Mouse (Mus musculus) liver, postnatal 0 days (tissue): ENCODE results near the gene Rcn1. TPM values are rescaled to one million over a fixed set of nuclear protein-coding genes. Genes with fewer than 3 reads are reported as not detected.
A peak's percentile ranks its signal among the peaks of the same experiment; 100 is the strongest.

Experiments
- ATAC-seq: fragments of 200-750 bp; cut with Nextera tagmentation; 2 replicates; pipeline ENCODE4 v1.8.0; 2017; ENCODE audit warnings: mild to moderate bottlenecking, moderate library complexity
- DNase-seq: peaks from one replicate; pipeline ENCODE4 v3.0.0-alpha.2; 2016
- H3K27ac ChIP-seq: fragments of 300-500 bp; sonication (generic); 2 replicates; pipeline ENCODE4 v1.5.1; 2014; ENCODE audit warnings: antibody characterized with exemption, moderate library complexity, mild to moderate bottlenecking, low read depth
- H3K27me3 ChIP-seq: fragments of 300-500 bp; sonication (generic); 2 replicates; pipeline ENCODE4 v1.6.1; 2014; ENCODE audit warnings: low read length, control low read depth, mixed read lengths; ENCODE audit not compliant: insufficient read depth
- H3K36me3 ChIP-seq: fragments of 300-500 bp; sonication (generic); replicated peaks from 2 replicates; pipeline ENCODE4 v1.6.1; 2014; ENCODE audit warnings: mild to moderate bottlenecking, control low read depth, low read length, moderate library complexity, mixed read lengths; ENCODE audit not compliant: insufficient read depth
- H3K4me1 ChIP-seq: fragments of 300-500 bp; sonication (generic); 2 replicates; pipeline ENCODE4 v1.6.1; 2014; ENCODE audit warnings: antibody characterized with exemption, mild to moderate bottlenecking, control low read depth; ENCODE audit not compliant: insufficient read depth
- H3K4me2 ChIP-seq: fragments of 300-500 bp; sonication (generic); 2 replicates; pipeline ENCODE4 v1.6.1; 2014; ENCODE audit warnings: low read depth, mild to moderate bottlenecking, low read length, moderate library complexity, mixed read lengths
- H3K4me3 ChIP-seq: fragments of 300-500 bp; sonication (generic); 2 replicates; pipeline ENCODE4 v1.5.1; 2014; ENCODE audit warnings: low read depth, low read length
- H3K9ac ChIP-seq: fragments of 300-500 bp; sonication (generic); replicated peaks from 2 replicates; pipeline ENCODE4 v1.6.1; 2014; ENCODE audit warnings: mild to moderate bottlenecking, moderate library complexity
- H3K9me3 ChIP-seq: fragments of 300-500 bp; sonication (generic); 2 replicates; pipeline ENCODE4 v1.6.1; 2016; ENCODE audit warnings: mild to moderate bottlenecking, control low read depth, low read length, mixed read lengths
- CTCF ChIP-seq: sonication (generic); IDR thresholded peaks from 2 replicates; pipeline ENCODE4 v1.5.1; 2016; ENCODE audit warnings: antibody characterized with exemption, low read depth
- EP300 ChIP-seq: IDR thresholded peaks from 2 replicates; pipeline ENCODE4 v1.6.1; 2016; ENCODE audit warnings: antibody characterized with exemption, low read depth, mild to moderate bottlenecking
- WGBS: fragments of 180-500 bp; shearing (Covaris S2); extraction: QIAGEN DNeasy Blood & Tissue Kit; methylation state at CpG from one replicate; pipeline ENCODE4 v1.1.7; 2014; ENCODE audit not compliant: insufficient replicate concordance; 5-methylcytosine and 5-hydroxymethylcytosine counted together
- polyA plus RNA-seq: library from polyadenylated mRNA; unstranded; fragments of >200 nt; fragmentation: Nextera tagmentation; extraction: Ambion mirVana; gene quantifications from 2 replicates; pipeline ENCODE4 v1.2.1, GENCODE M21; 2015

The Rcn1 gene
- polyA plus RNA-seq, 1 experiment from 2014 or later: 8.6 TPM

DNA sequence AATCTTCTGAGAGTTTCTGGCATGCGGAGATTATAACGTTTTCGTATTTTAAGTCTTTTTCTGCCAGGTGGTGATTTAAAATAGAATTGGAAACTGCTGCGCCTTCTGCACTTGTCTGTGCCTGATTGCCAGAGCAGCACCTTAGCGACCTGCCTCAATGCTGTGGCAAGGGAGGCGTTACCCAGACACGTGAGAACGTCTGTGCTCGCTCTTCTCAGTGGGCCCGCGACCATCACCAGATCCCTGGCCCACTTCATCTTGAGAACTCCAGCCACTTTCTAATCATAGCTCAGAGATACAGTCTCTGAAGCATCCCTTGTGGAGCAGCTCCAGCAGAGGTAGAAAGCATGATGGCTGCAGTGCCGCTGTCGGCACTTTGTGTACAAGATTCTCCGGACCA is 28.4 kb downstream of the Rcn1 start:
- H3K27ac ChIP-seq: no peak overlapping the region
- H3K9ac ChIP-seq: no peak overlapping the region
- H3K4me3 ChIP-seq: no peak overlapping the region
- 40% methylated on average over 14 of the region's 14 CpGs for WGBS
- no peak for TF ChIP-seq CTCF
- TF ChIP-seq EP300: no peak
- no peaks in the 10 kb centered on the region for H3K27me3 ChIP-seq
- H3K4me2 ChIP-seq: no peak overlapping the region
- no peaks in the 10 kb centered on the region for H3K4me1 ChIP-seq
- no peaks in the 10 kb centered on the region for H3K9me3 ChIP-seq
- DNase-seq (no peak), ATAC-seq (no peak)
- H3K36me3 ChIP-seq: no peaks in the 10 kb centered on the region

DNA sequence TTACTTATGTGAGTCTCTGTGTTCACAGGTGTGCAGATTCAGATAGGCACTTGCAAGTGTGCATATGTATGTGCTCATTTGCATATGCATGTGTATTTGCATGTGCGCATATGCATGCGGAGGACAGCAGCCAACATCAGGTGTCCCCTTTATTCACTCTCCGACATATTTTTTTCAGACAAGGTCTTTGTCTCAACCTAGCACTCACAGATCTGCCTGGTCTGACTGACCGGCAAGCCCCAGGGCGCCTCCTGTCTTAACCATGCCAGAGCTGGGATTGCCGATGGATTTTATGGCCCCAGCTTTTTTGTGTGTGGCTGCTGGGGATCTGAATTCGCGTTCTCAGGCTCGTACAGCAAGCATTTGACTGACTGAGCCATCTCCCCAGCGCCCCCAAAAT is 28.9 kb downstream of the Rcn1 start:
- no peak overlapping the region for H3K27ac ChIP-seq
- DNase-seq (no peak), ATAC-seq (no peak)
- H3K4me1 ChIP-seq: no peaks in the 10 kb centered on the region
- H3K27me3 ChIP-seq: no peaks in the 10 kb centered on the region
- H3K36me3 ChIP-seq: no peaks in the 10 kb centered on the region
- H3K9ac ChIP-seq: no peak overlapping the region
- TF ChIP-seq EP300: no peak
- TF ChIP-seq CTCF: no peak
- H3K4me3 ChIP-seq: no peak overlapping the region
- no peak overlapping the region for H3K4me2 ChIP-seq
- WGBS: 26% methylated on average over 10 of the region's 10 CpGs
- H3K9me3 ChIP-seq: no peaks in the 10 kb centered on the region

DNA sequence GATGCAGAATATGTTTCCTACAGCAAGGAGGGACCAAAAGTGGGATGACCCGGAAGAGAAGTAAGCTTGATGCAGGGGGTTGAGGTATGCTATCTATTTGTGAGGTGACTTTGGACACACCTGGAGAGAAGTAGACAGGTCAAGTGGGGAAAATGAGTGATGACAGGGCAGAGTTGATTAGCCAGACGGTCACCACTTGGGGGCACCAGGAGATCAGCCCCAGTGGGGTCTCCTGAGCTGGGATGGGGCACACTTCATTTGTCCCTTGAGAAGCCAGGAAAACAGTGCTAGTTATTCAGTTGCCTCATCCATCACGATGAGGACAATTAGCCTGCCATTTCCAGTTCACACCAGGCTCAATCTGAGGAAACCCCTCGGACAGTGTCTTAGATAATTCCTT is 31.5 kb downstream of the Rcn1 start:
- no peak overlapping the region for H3K27ac ChIP-seq
- no peak overlapping the region for H3K4me3 ChIP-seq
- H3K4me1 ChIP-seq: no peaks in the 10 kb centered on the region
- no peaks in the 10 kb centered on the region for H3K9me3 ChIP-seq
- TF ChIP-seq CTCF (peak; percentile 43), EP300 (no peak)
- no peaks in the 10 kb centered on the region for H3K36me3 ChIP-seq
- DNase-seq (no peak), ATAC-seq (no peak)
- H3K9ac ChIP-seq: no peak overlapping the region
- H3K4me2 ChIP-seq: no peak overlapping the region
- no peaks in the 10 kb centered on the region for H3K27me3 ChIP-seq
- WGBS: 30% methylated on average over 4 of the region's 4 CpGs

DNA sequence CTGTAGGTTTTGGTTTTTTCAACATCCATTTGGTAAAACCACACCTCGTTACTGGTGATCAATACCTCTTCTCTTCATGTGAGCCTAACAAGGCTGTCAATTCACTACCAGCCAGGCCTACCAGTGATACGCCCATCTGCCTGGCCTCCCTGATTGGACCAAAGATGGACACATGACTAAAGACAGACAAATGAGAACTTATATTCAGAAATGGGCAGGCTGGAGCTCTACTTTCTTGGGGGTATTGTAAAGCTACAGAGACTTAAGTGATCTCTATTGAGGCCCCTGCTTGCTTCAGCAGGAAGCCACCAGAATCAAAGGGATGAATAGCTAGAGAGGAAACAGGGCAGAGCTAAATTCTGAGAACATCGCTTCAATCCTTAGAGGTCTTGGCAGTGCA is 41.1 kb downstream of the Rcn1 start:
- no peak overlapping the region for H3K4me3 ChIP-seq
- H3K9me3 ChIP-seq: no peaks in the 10 kb centered on the region
- H3K9ac ChIP-seq: no peak overlapping the region
- no peak for DNase-seq
- H3K4me1 ChIP-seq: no peaks in the 10 kb centered on the region
- TF ChIP-seq CTCF (no peak), EP300 (no peak)
- no peak overlapping the region for H3K4me2 ChIP-seq
- 68% methylated on average over 3 of the region's 3 CpGs for WGBS
- no peak overlapping the region for H3K27ac ChIP-seq
- ATAC-seq: no peak
- no peaks in the 10 kb centered on the region for H3K36me3 ChIP-seq
- no peaks in the 10 kb centered on the region for H3K27me3 ChIP-seq

DNA sequence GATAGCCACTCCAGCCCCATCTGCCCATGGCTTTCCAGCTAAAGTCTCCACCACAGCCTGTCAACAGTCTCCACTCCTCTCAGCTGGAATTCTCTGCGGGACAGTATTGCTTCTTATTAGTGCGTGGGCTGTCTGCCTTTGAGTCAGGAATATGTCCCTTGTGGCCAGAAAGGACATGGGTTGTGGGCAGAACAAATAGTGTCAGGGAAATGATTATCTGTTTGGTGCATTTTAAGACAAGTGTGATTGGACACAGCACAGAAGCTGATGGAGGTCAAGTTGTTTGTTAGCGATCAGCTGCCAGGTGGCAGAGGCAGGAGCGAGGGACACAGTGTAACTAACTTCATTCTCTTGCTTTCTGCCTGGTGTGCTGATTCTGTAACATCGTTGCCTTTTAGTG is 42.3 kb downstream of the Rcn1 start:
- no peak overlapping the region for H3K9ac ChIP-seq
- H3K4me1 ChIP-seq: no peaks in the 10 kb centered on the region
- no peak overlapping the region for H3K4me3 ChIP-seq
- H3K27ac ChIP-seq: no peak overlapping the region
- DNase-seq (no peak), ATAC-seq (no peak)
- H3K36me3 ChIP-seq: no peaks in the 10 kb centered on the region
- TF ChIP-seq CTCF (no peak), EP300 (no peak)
- 72% methylated on average over 5 of the region's 5 CpGs for WGBS
- no peaks in the 10 kb centered on the region for H3K27me3 ChIP-seq
- H3K4me2 ChIP-seq: no peak overlapping the region
- no peaks in the 10 kb centered on the region for H3K9me3 ChIP-seq

DNA sequence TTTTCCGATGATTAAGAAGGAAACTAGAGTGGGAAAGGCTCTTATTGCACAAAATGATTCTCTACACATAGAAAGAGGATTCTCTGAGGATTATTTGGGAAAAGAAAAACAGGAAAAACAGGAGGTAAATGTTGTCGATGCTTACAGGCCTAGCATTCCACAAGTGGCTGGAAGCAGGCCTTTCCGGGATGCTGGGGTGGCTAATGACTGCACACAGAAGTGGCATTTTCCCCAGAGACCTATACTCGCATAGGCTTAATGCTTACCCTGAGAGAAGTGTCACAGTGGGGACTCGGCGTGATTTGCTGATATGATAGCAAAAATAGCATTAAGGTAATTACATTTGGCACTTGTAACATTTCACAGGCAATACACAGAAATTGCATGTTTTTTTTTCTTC is 50.2 kb downstream of the Rcn1 start:
- no peak for DNase-seq
- Histone ChIP-seq H3K4me1 (no peaks in the 10 kb centered on the region), H3K4me2 (no peak overlapping the region), H3K27ac (no peak overlapping the region), H3K4me3 (no peak overlapping the region), H3K9ac (no peak overlapping the region), H3K9me3 (no peaks in the 10 kb centered on the region), H3K27me3 (no peaks in the 10 kb centered on the region), H3K36me3 (no peaks in the 10 kb centered on the region)
- no peak for TF ChIP-seq CTCF
- TF ChIP-seq EP300: no peak
- no peak for ATAC-seq
- 77% methylated on average over 6 of the region's 6 CpGs for WGBS

DNA sequence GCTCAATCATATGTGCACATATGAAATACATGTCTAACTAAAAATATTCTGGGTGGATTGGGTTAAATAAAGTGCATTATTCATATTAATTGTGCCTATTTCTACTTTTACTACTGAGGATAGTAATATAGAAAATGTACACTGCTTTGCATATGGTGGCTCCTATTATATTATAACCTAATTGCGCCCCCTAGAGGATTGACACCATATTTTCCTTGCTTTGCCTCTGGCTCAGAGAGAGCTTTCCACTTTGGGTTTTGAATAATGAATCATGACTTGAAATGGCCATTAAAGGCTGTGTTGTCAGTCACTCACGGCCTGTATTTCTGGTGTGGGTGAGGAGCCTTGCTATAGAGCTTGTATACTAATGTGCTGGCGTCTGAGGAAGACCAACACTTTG is 59.1 kb downstream of the Rcn1 start:
- H3K4me2 ChIP-seq: no peak overlapping the region
- no peak overlapping the region for H3K9ac ChIP-seq
- no peak overlapping the region for H3K4me3 ChIP-seq
- 53% methylated on average over 3 of the region's 3 CpGs for WGBS
- DNase-seq: no peak
- peaks cover 2% of the 10 kb centered on the region; the same call in 1 of the 2 replicates for H3K4me1 ChIP-seq
- no peaks in the 10 kb centered on the region for H3K36me3 ChIP-seq
- no peak overlapping the region for H3K27ac ChIP-seq
- TF ChIP-seq EP300 (no peak), CTCF (peak; percentile 49)
- no peaks in the 10 kb centered on the region for H3K27me3 ChIP-seq
- no peak for ATAC-seq
- no peaks in the 10 kb centered on the region for H3K9me3 ChIP-seq
